In genomic region chr8:20381637-20382036, GRCm38 (mm10) we compare ENCODE assay signal across 24 mouse cellular contexts. TPM values are rescaled to one million over a fixed set of nuclear protein-coding genes. Genes with fewer than 3 reads are reported as not detected.
"Had no signal": no experiment of that assay in that cellular context is flagged by ENCODE, and none has a peak within 500 bp of the region (broad histone marks: within the 10 kb centered on the region; RNA-seq: fewer than 3 reads in every experiment).

No protein-coding gene starts in this region.

RNA-seq across cellular contexts. Expression of gene Gm15319, which starts 18.6 kb away (rescaled TPM):
- polyA plus RNA-seq: limb, embryonic 10.5 days; limb, embryonic 11.5 days; limb, embryonic 12.5 days; limb, embryonic 13.5 days; limb, embryonic 15.5 days; liver, adult 2 months; liver, embryonic 11.5 days; liver, embryonic 12.5 days; liver, embryonic 13.5 days; liver, embryonic 14.5 days; liver, embryonic 15.5 days; liver, embryonic 16.5 days; liver, postnatal 0 days; lung, embryonic 14.5 days; lung, embryonic 15.5 days; lung, embryonic 16.5 days; lung, postnatal 0 days; macrophage; midbrain, embryonic 11.5 days; midbrain, embryonic 14.5 days; midbrain, embryonic 15.5 days; midbrain, embryonic 16.5 days; midbrain, postnatal 0 days; myocyte had no signal
